Mouse (Mus musculus): Measurements from ENCODE around the gene Lrrc4.

Gene Lrrc4

GRCm38 (mm10) chr6:28767891-28768481 is 63.6 kb downstream of the Lrrc4 start:
- no peak for DNase-seq (ENCODE audit: low read depth)

- no peak for DNase-seq (ENCODE audit: low read depth)
Observed at GRCm38 (mm10) chr6:28766622-28767021, 64.9 kb downstream of the Lrrc4 start.

GRCm38 (mm10) chr6:28762132-28762775 is 69.3 kb downstream of the Lrrc4 start:
- no peak for DNase-seq (ENCODE audit: low read depth)

GRCm38 (mm10) chr6:28761728-28762127 is 69.8 kb downstream of the Lrrc4 start:
- DNase-seq (ENCODE audit: low read depth) = no peak

- DNase-seq (ENCODE audit: low read depth) = no peak
Observed at GRCm38 (mm10) chr6:28758293-28758692, 73.3 kb downstream of the Lrrc4 start.

GRCm38 (mm10) chr6:28756306-28757018 is 75.1 kb downstream of the Lrrc4 start:
- DNase-seq (ENCODE audit: low read depth) = peak; percentile 63

GRCm38 (mm10) chr6:28754127-28754898 is 77.2 kb downstream of the Lrrc4 start:
- DNase-seq (ENCODE audit: low read depth) = no peak

- no peak for DNase-seq (ENCODE audit: low read depth)
Observed at GRCm38 (mm10) chr6:28753681-28754080, 77.9 kb downstream of the Lrrc4 start.

GRCm38 (mm10) chr6:28753217-28753616 is 78.3 kb downstream of the Lrrc4 start:
- DNase-seq (ENCODE audit: low read depth) = no peak

- peak; percentile 76 for DNase-seq (ENCODE audit: low read depth)
Observed at GRCm38 (mm10) chr6:28751186-28751585, 80.4 kb downstream of the Lrrc4 start.

GRCm38 (mm10) chr6:28749224-28749623 is 82.3 kb downstream of the Lrrc4 start:
- no peak for DNase-seq (ENCODE audit: low read depth)

GRCm38 (mm10) chr6:28747931-28748670 is 83.4 kb downstream of the Lrrc4 start:
- DNase-seq (ENCODE audit: low read depth) = no peak

- no peak for DNase-seq (ENCODE audit: low read depth)
Observed at GRCm38 (mm10) chr6:28747025-28747424, 84.5 kb downstream of the Lrrc4 start.

- no peak for DNase-seq (ENCODE audit: low read depth)
Observed at GRCm38 (mm10) chr6:28745864-28746263, 85.7 kb downstream of the Lrrc4 start.

GRCm38 (mm10) chr6:28743586-28743985 is 88.0 kb downstream of the Lrrc4 start:
- peak; percentile 27 for DNase-seq (ENCODE audit: low read depth)

- DNase-seq (ENCODE audit: low read depth) = peak; percentile 17
Observed at GRCm38 (mm10) chr6:28737601-28738000, 93.9 kb downstream of the Lrrc4 start.

GRCm38 (mm10) chr6:28736665-28737064 is 94.9 kb downstream of the Lrrc4 start:
- DNase-seq (ENCODE audit: low read depth) = no peak

GRCm38 (mm10) chr6:28735116-28735515 is 96.4 kb downstream of the Lrrc4 start:
- DNase-seq (ENCODE audit: low read depth) = no peak

- peak; percentile 26 for DNase-seq (ENCODE audit: low read depth)
Observed at GRCm38 (mm10) chr6:28733884-28734647, 97.5 kb downstream of the Lrrc4 start.

- DNase-seq (ENCODE audit: low read depth) = no peak
Observed at GRCm38 (mm10) chr6:28731246-28731645, 100.3 kb downstream of the Lrrc4 start.

- DNase-seq (ENCODE audit: low read depth) = no peak
Observed at GRCm38 (mm10) chr6:28729649-28730048, 101.9 kb downstream of the Lrrc4 start.
